Mouse (Mus musculus): ENCODE results near the gene Snta1. TPM values are rescaled to one million over a fixed set of nuclear protein-coding genes. Genes with fewer than 3 reads are reported as not detected.

The Snta1 gene
- polyA plus RNA-seq, 1 experiment from 2014 or later: 53.2 TPM

GRCm38 (mm10) chr2:154420942-154421731 is 13.2 kb upstream of the Snta1 start:
- H3K27ac ChIP-seq: no peak overlapping the region
- WGBS: 46% methylated on average over 7 of the region's 7 CpGs
- H3K36me3 ChIP-seq: no peaks in the 10 kb centered on the region

GRCm38 (mm10) chr2:154419631-154420515 is 12.0 kb upstream of the Snta1 start:
- Histone ChIP-seq H3K4me1 (replicated peaks) (no peaks in the 10 kb centered on the region), H3K4me2 (no peak overlapping the region), H3K27ac (no peak overlapping the region), H3K9ac (no peak overlapping the region), H3K36me3 (no peaks in the 10 kb centered on the region), H3K9me3 (replicated peaks) (no peaks in the 10 kb centered on the region), H3K4me3 (no peak overlapping the region), H3K27me3 (no peaks in the 10 kb centered on the region)
- WGBS: 78% methylated on average over 9 of the region's 9 CpGs
- no peak for ATAC-seq (replicated peaks; ENCODE audit: insufficient number of reproducible peaks, insufficient read depth, low FRiP score, low read depth)

More at GRCm38 (mm10) chr2:154420942-154421731, 13.2 kb upstream of the Snta1 start:
- Histone ChIP-seq H3K9ac (no peak overlapping the region), H3K4me2 (no peak overlapping the region), H3K4me3 (no peak overlapping the region), H3K27me3 (no peaks in the 10 kb centered on the region), H3K4me1 (replicated peaks) (no peaks in the 10 kb centered on the region; the same call in 1 of the 2 replicates), H3K9me3 (replicated peaks) (no peaks in the 10 kb centered on the region)
- ATAC-seq (replicated peaks; ENCODE audit: insufficient number of reproducible peaks, insufficient read depth, low FRiP score, low read depth): no peak

DNA sequence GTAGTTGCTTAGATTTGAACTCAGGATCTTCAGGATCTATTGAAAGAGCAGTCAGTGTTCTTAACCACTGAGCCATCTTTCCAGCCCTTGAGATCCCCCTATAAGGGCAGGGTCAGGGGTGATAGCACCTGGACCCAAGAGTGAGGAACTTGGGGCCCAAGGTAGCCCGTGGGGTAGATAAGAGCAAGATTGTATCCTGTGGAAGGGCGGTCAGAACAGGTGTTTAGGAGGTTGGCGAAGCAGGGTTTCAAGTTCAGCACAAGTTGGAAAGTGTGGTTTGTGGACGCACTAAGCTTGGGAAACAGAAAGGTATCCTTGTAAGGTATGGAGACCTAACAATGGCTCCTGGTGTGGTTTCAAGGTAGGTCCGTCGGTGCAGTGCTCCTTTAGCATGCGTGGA is 10.1 kb upstream of the Snta1 start:
- no peak overlapping the region for H3K4me3 ChIP-seq
- H3K27me3 ChIP-seq: no peaks in the 10 kb centered on the region
- ATAC-seq (replicated peaks; ENCODE audit: insufficient number of reproducible peaks, insufficient read depth, low FRiP score, low read depth): no peak
- no peak overlapping the region for H3K27ac ChIP-seq
- no peak overlapping the region for H3K9ac ChIP-seq
- 85% methylated on average over 7 of the region's 7 CpGs for WGBS
- no peaks in the 10 kb centered on the region for H3K4me1 ChIP-seq (replicated peaks)
- no peak overlapping the region for H3K4me2 ChIP-seq
- no peaks in the 10 kb centered on the region for H3K9me3 ChIP-seq (replicated peaks)
- H3K36me3 ChIP-seq: no peaks in the 10 kb centered on the region

DNA sequence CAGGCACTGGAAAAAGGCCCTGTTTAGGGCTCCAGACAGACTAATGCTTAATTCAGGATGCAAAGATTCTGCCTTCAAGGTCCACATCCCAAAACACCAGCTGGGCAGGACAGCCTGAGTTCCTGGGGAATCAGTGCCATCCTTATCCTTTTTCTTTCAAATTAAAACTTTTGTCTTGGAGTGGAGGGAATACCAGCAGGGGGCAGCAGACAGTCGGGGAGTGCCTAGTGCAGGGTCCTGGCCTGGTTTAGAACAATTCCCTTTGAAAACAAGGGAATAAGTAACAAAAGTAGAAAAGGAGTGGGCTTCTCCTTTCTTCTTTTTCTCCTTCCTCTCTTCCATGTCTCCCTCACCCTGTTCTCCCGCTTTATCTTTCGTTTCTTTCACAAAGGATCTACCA is 9.2 kb upstream of the Snta1 start:
- no peak overlapping the region for H3K4me2 ChIP-seq
- no peaks in the 10 kb centered on the region for H3K4me1 ChIP-seq (replicated peaks)
- no peak overlapping the region for H3K4me3 ChIP-seq
- ATAC-seq (replicated peaks; ENCODE audit: insufficient number of reproducible peaks, insufficient read depth, low FRiP score, low read depth): no peak
- H3K36me3 ChIP-seq: no peaks in the 10 kb centered on the region
- WGBS: 9% methylated on average over 3 of the region's 3 CpGs
- H3K27ac ChIP-seq: no peak overlapping the region
- no peaks in the 10 kb centered on the region for H3K9me3 ChIP-seq (replicated peaks)
- H3K27me3 ChIP-seq: no peaks in the 10 kb centered on the region
- H3K9ac ChIP-seq: no peak overlapping the region

DNA sequence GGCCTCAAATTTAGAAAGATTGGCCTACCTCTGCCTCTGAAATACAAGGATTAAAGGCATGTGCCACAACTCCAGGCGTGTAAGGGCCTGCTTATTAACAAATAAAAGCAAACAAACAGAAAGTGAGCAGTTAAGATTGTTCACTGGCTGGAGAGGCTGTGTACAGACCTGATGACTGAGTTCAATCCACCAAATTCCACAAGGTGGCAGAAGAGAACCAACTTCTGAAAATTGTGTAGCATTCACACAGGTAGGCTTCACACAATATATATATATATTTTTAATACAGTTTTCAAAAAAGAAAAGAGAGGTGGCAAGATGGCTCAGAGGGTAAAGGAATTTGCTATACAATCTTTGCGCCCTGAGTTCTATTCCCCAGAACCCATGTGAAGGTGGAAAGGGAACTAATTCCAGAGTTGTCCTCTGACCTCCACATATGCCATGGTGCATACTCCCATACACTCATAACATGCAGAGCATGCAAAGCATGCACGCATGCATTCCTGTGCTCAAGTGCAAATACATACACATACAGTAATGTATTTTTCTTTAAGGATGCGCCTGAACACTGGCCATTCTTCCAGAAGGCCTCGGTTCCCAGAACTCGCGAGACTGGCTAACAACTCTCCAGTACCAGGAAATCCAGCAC is 4.2 kb upstream of the Snta1 start:
- 64% methylated on average over 7 of the region's 7 CpGs for WGBS
- no peak for ATAC-seq (replicated peaks; ENCODE audit: insufficient number of reproducible peaks, insufficient read depth, low FRiP score, low read depth)
- no peak overlapping the region for H3K4me2 ChIP-seq
- H3K27ac ChIP-seq: no peak overlapping the region
- H3K36me3 ChIP-seq: no peaks in the 10 kb centered on the region
- no peaks in the 10 kb centered on the region for H3K9me3 ChIP-seq (replicated peaks)
- H3K27me3 ChIP-seq: no peaks in the 10 kb centered on the region
- H3K9ac ChIP-seq: no peak overlapping the region
- peaks cover 22% of the 10 kb centered on the region for H3K4me1 ChIP-seq (replicated peaks)
- no peak overlapping the region for H3K4me3 ChIP-seq

DNA sequence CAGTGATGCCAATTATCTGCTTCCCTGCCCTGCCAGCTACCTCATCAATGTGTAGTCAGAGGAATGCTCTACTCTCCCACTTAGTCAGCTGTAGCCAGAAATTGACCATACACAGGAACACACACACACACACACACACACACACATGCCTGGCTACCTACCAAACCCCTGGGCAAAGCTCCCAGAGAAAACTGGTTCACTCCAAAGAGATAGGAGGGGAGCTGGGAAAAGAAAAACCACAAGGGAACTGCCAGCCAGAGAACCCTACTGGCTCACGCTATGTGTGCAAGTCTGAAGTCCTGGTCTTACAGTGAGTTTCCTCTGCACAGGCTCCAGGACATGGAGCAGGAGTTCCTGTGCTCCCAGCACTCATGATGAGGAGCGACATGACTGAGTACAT is 2.5 kb upstream of the Snta1 start:
- Histone ChIP-seq H3K4me1 (replicated peaks) (peaks cover 38% of the 10 kb centered on the region), H3K27ac (peak overlapping the region; percentile 57), H3K4me2 (no peak overlapping the region), H3K4me3 (no peak overlapping the region), H3K36me3 (no peaks in the 10 kb centered on the region), H3K9me3 (replicated peaks) (no peaks in the 10 kb centered on the region), H3K9ac (no peak overlapping the region), H3K27me3 (no peaks in the 10 kb centered on the region)
- 43% methylated on average over 2 of the region's 2 CpGs for WGBS
- ATAC-seq (replicated peaks; ENCODE audit: insufficient number of reproducible peaks, insufficient read depth, low FRiP score, low read depth): no peak

GRCm38 (mm10) chr2:154407063-154407642 is 746 bp downstream of the Snta1 start:
- Histone ChIP-seq H3K27me3 (no peaks in the 10 kb centered on the region), H3K9me3 (replicated peaks) (no peaks in the 10 kb centered on the region), H3K4me1 (replicated peaks) (peaks cover 63% of the 10 kb centered on the region), H3K4me2 (peak overlapping the region; percentile 79), H3K9ac (peak overlapping the region; percentile 73), H3K27ac (peak overlapping the region; percentile 85), H3K36me3 (no peaks in the 10 kb centered on the region), H3K4me3 (peak overlapping the region; percentile 68)
- 23% methylated on average over 11 of the region's 11 CpGs for WGBS
- no peak for ATAC-seq (replicated peaks; ENCODE audit: insufficient number of reproducible peaks, insufficient read depth, low FRiP score, low read depth)

- no peak overlapping the region for H3K9ac ChIP-seq
- H3K36me3 ChIP-seq: 0 out of 2 replicates have a peak, but pooled peaks cover 4% of the 10 kb centered on the region
- ATAC-seq (replicated peaks; ENCODE audit: insufficient number of reproducible peaks, insufficient read depth, low FRiP score, low read depth): no peak
- peak overlapping the region; percentile 68; the same call in 1 of the 2 replicates for H3K4me3 ChIP-seq
- peaks cover 65% of the 10 kb centered on the region for H3K4me1 ChIP-seq (replicated peaks)
- H3K27ac ChIP-seq: peak overlapping the region; percentile 85
- WGBS: 42% methylated on average over 5 of the region's 5 CpGs
- H3K9me3 ChIP-seq (replicated peaks): no peaks in the 10 kb centered on the region
- H3K27me3 ChIP-seq: no peaks in the 10 kb centered on the region
- H3K4me2 ChIP-seq: peak overlapping the region; percentile 79
Measured at GRCm38 (mm10) chr2:154405447-154405994, 2.4 kb downstream of the Snta1 start.

- 7% methylated on average over 7 of the region's 7 CpGs for WGBS
- H3K9ac ChIP-seq: no peak overlapping the region
- H3K27ac ChIP-seq: peak overlapping the region; percentile 87
- peaks cover 57% of the 10 kb centered on the region for H3K4me1 ChIP-seq (replicated peaks)
- H3K27me3 ChIP-seq: no peaks in the 10 kb centered on the region
- no peaks in the 10 kb centered on the region for H3K9me3 ChIP-seq (replicated peaks)
- peak overlapping the region; percentile 41; the same call in 1 of the 2 replicates for H3K4me2 ChIP-seq
- H3K36me3 ChIP-seq: peaks cover 11% of the 10 kb centered on the region; the same call in 1 of the 2 replicates
- ATAC-seq (replicated peaks; ENCODE audit: insufficient number of reproducible peaks, insufficient read depth, low FRiP score, low read depth): peak; percentile 78
- H3K4me3 ChIP-seq: no peak overlapping the region
Measured at GRCm38 (mm10) chr2:154402811-154403210, 5.1 kb downstream of the Snta1 start.

GRCm38 (mm10) chr2:154401976-154402375 is 5.9 kb downstream of the Snta1 start:
- H3K27ac ChIP-seq: peak overlapping the region; percentile 87; the same call in 1 of the 2 replicates
- no peak overlapping the region for H3K4me3 ChIP-seq
- H3K27me3 ChIP-seq: no peaks in the 10 kb centered on the region
- H3K36me3 ChIP-seq: peaks cover 11% of the 10 kb centered on the region; the same call in 1 of the 2 replicates
- no peak overlapping the region for H3K9ac ChIP-seq
- H3K4me2 ChIP-seq: no peak overlapping the region
- ATAC-seq (replicated peaks; ENCODE audit: insufficient number of reproducible peaks, insufficient read depth, low FRiP score, low read depth): no peak
- peaks cover 52% of the 10 kb centered on the region for H3K4me1 ChIP-seq (replicated peaks)
- 20% methylated on average over 1 of the region's 1 CpGs for whole genome bisulfite sequencing
- no peaks in the 10 kb centered on the region for H3K9me3 ChIP-seq (replicated peaks)
